Mouse (Mus musculus) mature B cell (primary cell): ENCODE measurements around the gene Atp5g3.

ENCODE experiments used
- in situ Hi-C: fragments of 300-500 bp; cut with MboI; formaldehyde crosslinking; loops from 2 replicates; pipeline ENCODE4 v1.14.3; 2019

Atp5g3 gene

DNA sequence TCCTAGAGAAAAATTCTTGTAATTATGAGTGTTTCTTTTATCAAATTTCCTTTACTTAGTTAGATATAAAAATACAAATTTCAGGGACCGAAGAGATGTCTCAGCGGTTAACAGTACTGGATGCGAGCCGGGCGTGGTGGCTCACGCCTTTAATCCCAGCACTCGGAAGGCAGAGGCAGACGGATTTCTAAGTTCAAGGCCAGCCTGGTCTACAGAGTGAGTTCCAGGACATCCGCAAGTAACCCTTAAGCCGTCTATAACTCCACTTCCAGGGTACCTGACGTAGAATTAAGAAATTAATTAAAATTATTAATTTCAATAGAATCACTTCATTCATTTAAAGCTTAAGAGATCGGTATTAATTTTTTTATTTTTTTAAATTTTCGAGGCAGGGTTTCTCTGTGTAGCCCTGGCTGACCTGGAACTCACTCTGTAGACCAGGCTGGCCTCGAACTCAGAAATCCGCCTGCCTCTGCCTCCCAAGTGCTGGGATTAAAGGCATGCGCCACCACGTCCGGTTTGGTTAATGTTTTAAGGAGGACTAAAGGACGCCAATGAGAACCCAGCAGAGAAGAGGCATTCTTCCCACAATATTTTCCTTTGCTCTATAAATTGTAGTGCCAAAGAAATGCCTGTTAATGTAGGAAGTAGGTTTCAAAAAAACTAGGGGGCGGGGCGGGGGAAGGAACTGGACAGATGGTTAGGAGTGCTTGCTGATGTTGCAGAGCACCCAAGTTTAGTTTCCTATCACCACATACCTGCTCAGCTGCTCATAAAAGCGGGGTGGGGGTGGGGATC lies 17.5 kb downstream of the Atp5g3 start:
- in situ Hi-C loops = no loop called here

DNA sequence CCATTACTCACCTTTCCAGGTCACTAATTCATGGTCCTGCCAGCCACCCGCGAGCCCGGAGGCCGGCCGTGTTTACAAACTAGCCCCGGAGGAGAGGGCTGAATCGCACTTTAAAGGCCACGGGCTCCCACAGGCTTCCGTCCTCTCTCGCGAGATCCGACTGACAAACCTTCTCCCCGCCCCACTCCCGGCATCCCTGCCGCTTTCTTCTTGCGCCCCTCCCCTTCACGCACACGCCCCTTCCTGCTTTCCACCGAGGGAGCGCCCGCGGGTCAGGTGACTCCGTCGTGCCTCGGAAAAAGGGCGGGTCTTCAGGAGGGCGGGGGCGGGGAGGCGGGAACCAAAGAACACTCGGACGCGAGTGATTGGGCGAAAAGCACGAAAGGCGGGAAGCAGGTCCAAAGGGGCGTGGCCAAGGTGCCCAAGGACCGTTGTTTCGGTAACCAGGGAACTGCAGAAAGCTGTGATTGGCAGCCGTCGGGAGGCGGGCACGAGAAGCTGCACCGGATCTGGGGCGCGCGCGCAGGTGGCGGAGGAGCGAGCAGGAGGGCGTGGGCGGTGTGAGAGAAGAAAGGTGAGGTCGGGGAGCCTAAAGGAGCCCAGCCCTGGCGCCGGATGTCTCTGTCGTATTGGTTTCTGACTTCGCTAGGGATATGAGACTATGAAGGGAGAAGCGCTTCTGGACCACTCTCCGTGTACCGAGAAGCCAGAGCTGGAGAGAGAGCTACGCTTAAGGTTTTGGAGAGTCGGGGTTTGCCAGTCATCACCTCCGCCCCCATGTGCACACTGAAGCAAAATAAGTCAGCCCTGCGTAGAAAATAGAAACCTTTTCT lies 18.4 kb downstream of the Atp5g3 start, which contains the start of gene Atf2:
Gene Atf2, minus strand, starts transcription at position 176 of the 833 bp plus-strand sequence.
- in situ Hi-C loops = no loop called here

DNA sequence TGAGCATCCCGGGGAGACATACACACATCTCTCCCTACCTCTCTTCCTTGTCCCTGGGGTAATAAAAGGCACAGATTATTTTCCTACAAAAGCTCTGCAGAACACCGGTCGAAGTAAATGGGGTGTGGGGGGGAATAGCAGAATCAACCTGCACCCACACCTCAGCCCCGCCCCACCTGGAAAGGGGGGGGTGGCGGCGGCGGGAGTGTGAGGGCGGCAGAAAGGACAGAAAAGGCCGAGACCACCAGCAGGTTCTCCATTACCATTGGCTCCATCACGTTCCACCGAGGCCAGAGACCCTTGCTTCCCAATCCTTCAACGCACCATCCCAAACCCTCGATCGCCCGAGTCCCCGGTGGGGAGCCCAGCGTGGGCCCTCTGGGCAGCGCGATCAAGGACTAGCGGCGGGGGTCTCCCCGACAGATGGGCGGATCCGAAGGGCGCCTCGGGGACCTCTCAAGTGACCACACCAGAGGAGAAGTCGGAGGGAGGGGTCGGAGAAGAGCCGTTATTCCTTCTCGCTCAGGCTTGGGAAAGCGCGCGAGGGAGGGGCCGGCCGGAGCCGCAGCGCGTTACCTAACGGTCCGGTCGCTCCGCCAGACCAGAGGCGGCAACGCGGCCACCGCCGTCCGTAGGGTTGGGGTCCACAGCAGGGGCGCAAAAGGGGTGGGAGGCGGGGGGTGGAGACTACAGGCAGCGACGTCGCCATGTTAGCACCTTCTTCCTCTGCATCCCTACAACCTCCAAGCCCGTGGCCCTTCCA lies 19.2 kb downstream of the Atp5g3 start:
- in situ Hi-C loops = no loop called here

DNA sequence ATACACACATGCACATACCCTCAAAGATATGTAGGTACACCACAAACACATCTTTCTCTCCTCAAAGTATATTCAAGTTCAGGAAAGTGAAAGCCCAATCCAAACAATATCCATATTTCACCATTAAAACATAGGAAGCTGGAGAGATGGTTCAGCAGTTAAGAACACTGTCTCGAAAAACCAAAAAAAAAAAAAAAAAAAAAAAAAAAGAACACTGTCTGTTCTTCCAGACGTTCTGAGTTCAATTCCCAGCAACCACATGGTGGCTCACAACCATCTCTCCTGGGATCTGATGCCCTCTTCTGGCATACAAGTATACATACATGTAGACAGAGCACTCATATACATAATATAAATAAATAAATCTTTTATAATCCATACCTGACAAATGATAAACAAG lies 25.1 kb downstream of the Atp5g3 start:
- in situ Hi-C loops = no loop called here

DNA sequence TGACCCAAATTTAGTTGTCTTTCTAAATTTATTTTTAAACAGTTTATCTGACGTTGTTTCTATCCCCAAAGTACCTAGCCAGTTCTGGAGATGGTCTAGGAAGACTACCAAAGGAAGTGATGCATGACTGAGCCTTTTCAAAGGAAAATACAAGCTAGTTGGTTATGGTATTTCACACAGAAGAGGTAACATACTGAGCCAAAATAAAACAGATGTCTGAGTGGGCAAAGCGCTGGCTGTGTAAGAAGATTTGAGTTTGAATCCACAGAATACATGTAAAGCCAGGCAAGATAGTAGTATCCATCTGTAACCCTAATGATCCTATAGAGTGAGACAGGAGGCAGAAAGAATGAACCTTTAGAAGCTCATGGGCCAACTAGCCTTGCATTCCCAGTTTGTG lies 33.2 kb downstream of the Atp5g3 start:
- in situ Hi-C loops = no loop called here

DNA sequence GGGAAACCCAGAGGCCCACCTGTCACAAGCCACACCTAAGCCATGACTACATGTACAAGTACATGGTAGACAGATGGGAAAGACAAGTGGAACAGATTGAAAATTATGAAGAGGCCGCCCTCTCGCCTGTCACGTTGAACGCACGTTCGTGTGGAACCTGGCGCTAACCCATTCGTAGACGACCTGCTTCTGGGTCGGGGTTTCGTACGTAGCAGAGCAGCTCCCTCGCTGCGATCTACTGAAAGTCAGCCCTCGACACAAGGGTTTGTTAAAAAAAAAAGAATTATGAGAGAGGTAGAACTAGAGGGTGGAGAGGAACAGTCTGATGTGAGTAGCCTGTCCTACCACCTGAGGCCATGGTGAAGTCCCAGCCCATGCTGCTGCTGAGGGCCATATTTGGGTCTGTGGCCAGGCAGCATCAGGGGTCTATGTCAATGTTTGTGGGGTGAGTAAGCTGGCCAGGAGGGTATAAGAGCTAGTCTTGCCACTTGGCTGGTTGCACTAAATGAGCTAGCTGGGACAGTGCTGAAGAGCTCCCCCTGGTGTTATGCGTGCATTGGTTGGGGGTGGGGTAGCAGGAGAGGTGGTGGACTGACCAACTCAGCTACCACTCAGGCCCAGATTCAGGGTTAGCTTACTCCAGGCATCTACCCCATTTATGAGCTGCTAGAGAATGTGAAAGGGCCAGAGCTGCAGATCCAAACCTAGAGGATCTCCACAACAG lies 43.2 kb downstream of the Atp5g3 start:
- in situ Hi-C loops = no loop called here

DNA sequence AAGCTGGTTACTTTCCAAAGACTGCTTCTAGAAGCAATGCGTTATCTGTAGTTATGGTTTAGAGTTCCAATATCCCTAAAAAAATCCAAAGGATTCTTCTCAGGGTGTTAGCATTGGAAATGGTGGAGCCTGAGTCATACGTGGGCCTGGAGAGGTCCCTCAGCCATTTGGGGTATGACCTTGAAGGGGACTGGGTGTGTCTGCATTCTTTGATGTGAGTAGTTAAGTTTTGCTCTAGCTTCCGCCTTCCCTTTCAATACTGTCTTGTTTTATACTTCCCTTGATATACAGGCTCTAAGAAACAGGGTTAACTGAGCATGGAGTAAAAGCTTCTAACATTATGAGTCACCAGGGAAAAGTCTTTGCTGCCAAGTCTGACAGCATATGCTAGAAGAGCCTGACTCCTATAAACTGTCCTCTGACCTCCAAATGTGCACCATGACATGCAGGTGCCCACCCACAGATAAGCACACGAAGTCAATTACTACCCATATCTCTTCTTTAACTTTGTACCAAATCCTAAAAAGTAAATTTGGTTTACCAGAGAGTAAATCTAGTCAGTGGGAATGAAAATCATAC lies 51.0 kb downstream of the Atp5g3 start:
- in situ Hi-C loops = no loop called here
